Mouse (Mus musculus): Measurements from ENCODE around the gene Zfp710.

Gene Zfp710

DNA sequence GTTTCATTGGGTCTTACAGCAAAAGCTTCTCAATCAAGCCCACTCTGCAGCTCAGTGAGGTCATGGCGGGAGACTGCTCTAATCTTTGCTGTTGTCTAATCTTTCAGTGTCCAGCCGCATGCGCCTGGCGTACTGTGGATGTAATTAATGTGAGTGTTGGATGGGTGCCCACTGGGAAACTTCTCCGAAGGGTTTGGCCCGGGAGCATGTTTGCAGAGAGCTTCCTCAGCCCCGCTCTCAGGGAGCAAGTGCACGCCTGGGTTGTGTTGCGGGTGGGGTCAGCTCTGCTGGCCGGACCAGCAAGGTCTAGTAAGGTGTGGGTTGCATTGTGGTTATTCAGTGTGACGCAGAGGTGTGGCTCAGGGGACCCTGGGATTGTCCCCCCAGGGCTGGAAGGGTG is 27.6 kb downstream of the Zfp710 start:
- CTCF ChIA-PET = interaction anchor here (1.0 kb wide), 1 partner anchor 9 kb away, joined by 5 read pairs; no protein-coding TSS in a partner anchor

- CTCF ChIA-PET = interaction anchor here (0.7 kb wide), 1 partner anchor 502 kb away, joined by 21 read pairs; no protein-coding TSS in a partner anchor
Observed at GRCm38 (mm10) chr7:80053147-80053546, 28.5 kb downstream of the Zfp710 start.

DNA sequence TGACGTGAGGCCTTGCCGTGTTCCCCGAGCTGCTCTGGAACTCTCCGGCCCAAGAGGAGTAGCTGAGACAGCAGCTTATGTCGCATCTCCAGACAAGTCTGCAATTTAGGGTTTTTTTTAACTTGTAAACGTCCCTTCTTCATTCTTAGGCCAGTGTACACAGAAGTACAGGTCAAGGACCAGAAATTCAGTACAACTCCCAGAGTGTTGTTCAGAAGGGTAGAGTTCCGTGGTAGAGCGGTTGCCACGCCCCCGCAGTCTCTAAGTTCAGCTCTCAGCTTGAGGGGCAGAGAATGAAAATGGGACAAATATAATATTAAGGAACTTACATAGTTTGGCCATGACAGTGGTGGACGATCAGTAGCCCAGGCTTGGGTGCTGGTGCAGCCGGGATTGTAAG is 31.2 kb downstream of the Zfp710 start:
- CTCF ChIA-PET = no interaction called here

DNA sequence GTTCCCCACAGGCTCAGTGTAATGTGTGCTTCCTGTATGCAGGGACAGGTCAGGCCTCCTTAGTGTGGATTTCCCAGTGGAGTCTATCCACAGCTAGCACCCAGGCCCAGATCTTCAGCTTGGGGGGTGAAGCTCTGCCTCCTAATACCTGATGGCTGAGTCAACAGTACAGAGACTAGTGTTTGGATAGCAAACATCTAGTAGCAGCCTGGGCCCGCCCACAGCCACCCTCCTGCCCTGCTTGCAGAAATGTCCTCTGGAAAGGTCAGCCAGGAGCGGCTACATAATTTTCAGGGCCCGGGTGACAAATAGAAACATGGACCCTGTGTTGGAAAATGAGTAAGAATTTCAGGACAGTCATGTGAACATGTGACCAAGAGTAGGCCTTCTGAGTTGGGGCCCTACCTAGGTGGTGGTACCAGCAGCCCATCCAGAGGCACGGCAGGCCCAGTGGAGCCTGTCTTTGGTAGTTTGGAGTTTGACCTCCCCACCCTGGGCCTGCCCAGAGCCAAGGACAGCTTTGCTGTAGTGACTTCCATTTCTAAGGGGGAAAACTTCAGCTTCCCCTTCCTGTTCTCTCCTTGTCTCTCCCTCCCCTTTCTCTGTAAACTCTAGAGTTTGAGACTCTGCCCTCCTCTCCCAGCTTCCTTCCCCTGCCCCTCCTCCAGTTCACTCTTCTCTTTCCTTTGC is 32.5 kb downstream of the Zfp710 start:
- CTCF ChIA-PET = no interaction called here

- CTCF ChIA-PET = no interaction called here
Observed at GRCm38 (mm10) chr7:80057781-80058180, 33.2 kb downstream of the Zfp710 start.

DNA sequence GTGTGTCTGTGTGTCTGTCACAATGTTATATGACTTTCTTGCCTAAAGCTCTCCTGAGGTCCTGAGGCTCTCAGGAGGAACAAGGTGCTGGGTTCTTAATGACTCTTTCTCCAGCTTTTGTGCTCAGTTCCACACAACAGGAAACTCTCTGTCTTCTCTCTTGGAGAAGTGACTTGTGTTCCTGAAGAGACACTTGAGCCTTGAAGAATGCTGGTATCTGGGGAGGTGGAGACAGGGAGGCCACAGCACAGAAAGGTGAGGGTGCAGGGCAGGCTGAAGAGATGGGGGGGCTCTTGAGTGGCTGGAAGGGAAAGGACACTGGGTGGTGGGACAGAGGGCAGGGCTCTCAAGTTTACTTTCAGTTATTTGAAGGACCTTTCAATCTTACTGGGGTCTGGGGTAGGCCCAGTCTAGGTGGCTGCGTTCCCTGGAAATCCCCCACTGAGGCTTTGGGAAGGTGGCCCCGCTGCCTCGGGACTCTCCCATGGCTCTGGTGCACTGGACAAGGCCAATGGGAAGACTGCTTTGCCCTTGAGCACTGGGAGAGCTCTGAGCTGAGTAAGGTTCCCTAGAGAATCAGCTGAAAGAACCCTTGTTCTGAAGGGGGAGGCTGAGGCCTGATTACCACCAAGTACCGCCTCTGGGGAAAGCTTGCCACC is 33.9 kb downstream of the Zfp710 start:
- CTCF ChIA-PET = no interaction called here

GRCm38 (mm10) chr7:80059064-80059838 is 34.6 kb downstream of the Zfp710 start:
- CTCF ChIA-PET = interaction anchor here (0.6 kb wide), 2 partner anchors 19 to 214 kb away, joined by 4 read pairs; no protein-coding TSS in a partner anchor

DNA sequence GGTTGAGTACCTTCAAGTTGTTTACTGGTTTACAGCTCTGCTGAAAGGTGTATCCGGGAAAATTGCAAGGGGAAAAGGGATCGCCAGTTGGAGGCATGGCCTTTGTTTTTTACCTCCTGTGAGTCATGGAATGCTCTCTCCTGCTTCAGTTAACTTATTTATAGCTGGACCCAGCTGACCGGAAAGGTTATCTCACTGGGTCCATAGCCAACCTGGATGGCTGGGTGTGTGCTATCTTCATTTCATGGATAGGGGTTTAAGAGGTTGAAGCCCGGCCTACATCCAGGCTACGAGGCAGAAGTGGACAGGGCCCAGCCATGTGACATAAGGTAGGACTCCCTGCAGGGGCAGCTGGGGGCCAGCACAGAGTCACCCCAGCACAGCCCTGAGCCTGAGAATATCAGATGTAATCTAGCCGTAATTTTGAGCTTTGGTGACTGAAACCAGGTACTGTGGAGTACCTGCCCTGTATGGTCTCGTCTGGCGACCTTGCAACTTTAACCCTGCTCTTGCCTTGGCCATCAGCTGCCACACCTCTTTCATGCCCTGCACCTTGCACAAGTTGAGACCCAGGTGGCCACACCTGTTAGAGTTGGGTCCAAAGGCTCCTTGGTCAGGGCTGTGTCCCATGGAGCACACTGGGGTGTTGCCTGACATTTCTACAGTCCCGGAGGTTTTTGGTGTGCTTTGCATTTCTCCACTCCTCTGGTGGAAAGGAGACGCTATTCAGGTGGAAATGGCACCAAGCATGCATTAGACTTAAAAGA is 35.6 kb downstream of the Zfp710 start:
- CTCF ChIA-PET = interaction anchor here (0.6 kb wide), 1 partner anchor 262 kb away, joined by 3 read pairs; no protein-coding TSS in a partner anchor

DNA sequence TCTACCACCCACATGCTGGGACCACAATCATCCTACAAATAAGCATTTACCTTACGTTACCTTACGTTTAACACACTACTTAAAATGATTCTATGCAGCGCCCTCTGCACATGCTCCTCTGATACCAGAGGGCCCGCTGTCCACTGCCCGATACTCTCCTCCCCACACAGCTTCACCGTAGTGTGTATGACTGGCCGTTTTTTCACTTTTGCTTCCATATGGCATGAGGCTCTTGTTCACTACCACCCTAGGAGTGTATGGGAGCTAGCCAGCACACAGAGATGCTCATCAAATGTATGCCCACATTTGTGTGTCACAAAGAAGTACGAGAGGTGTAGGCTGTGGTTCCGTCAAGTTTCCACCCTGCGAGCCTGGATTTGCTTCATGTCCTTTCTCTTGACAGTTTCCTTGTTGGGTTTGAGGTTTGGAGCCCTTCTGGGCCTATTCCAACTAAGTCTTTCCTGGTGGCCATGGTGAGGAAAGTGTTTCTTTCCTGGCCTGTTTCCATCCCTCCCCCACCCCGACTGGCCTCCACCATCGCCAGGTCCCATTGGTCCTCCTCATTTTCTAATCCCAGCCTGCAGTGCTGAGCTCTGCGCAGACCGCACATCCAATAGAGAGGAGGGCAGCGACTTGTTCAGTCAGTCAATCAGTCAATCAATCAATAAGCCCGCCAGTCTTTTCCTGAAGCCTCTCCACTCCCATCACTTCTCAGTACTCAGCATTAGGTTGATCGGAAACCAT is 37.6 kb downstream of the Zfp710 start:
- CTCF ChIA-PET = no interaction called here

DNA sequence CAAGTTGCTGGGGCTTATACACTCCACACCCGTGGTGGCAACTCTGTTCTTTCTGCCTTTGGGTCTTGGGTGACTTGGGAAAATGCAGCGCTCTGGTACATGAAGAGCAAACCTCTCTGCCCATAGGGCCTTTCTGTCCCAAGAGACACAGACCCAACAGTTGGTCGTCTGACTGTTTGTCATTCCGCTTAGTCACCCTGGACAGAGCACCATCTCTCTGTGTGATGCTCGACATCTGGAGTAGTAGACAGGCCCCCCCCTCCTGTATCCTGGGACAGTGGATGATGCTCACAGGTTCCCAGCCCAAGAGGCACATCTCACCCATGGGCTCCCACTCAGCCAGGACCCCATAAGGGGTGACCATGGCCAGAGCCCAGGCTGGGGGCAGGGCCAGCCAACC is 38.6 kb downstream of the Zfp710 start:
- CTCF ChIA-PET = no interaction called here

DNA sequence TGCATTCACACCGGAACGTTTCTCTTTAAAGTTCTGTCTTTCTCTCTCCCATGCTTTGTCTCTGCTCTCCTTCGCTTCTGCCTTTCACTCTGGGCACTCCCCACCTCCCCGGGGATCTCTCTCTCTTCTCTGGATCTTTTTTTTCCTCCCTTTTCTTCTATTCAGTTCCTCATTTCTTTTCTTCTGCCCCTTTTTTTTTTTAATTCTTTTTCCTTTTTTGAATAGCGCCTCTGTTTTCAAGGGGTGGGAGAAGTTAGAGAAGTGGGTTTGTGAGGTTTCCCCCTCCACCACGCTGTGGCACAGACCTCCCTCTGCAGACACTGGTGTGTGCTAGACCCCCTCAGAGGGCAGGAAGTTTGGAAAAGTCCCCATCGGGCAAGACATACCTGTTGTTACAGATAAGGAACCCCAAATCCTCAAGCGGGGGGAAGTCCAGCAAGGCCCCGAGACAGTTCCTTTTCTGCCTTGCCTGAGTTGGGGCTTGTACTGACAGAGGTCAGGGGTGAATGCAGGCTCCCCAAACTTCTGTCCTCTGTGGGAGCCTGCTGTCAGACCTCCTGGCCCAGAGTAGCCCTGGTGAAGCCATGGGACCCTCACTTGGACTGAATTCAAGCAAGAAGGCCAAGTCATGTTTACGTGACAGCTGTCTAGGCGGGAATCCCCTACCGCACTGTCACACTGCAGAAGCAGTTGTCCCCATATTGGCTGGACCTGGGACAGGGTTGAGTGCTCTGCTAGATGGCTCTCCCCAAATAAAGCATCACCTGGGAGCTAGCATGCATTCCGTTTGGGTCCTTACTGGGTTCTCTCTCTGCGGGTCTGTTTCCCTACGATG is 39.5 kb downstream of the Zfp710 start:
- CTCF ChIA-PET = no interaction called here

GRCm38 (mm10) chr7:80065250-80065649 is 40.6 kb downstream of the Zfp710 start:
- CTCF ChIA-PET = no interaction called here

DNA sequence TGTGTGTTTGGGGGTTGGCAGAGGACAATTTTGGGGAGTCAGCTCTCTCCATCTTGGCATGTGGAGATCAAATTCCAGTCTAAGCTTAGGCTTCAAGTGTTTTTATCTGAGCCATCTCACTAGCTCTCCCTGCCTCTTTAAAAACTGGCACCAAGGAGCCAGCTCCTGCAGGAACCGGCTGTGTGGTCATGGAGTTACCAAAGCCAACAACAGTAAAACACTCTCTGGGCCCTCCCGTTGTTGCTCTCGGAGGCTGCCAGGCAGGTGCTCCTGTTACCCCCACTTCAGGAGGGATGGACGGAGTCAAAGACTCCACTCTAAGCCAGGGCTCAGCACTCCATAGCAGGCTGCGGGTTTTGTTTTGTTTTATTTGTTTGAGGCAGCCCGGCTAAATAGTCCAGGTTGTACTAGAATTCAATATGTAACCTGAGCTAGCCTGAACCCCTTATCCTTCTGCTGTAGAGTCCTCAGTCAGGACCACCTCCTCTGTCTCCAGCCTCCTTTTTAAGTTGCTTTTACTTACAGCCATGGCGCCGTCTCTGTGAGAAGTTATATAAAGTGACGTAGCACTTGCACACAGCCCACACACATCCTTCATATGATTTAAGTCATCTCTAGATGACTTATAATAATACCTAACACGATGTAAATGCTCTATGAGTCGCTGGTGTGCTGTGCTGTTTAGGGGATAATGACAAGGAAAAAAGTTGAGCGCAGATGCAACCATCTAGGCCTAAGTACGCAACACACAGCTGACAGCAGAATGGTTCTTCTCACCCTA is 42.3 kb downstream of the Zfp710 start:
- CTCF ChIA-PET = interaction anchor here (0.5 kb wide), 1 partner anchor 35 kb away, joined by 4 read pairs; no protein-coding TSS in a partner anchor

DNA sequence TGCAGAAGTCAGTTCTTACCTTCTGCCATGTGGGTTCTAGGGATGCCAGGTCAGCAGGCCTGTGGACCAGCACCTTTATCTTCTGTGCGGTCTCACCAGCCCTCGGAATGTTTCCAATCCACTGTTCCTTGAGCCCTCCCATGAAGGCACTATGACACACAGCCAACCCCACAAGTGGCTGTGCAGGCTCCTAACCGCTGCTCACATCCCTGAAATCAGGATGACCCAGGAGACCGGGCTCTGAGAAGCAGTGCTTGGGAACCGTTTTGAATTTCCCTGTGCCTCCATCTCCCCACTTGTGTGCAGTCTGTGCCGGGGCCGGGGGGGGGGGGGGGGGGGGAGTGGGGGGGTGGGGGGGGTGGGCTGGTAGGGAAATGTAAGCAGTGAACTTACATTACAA is 43.7 kb downstream of the Zfp710 start:
- CTCF ChIA-PET = no interaction called here

DNA sequence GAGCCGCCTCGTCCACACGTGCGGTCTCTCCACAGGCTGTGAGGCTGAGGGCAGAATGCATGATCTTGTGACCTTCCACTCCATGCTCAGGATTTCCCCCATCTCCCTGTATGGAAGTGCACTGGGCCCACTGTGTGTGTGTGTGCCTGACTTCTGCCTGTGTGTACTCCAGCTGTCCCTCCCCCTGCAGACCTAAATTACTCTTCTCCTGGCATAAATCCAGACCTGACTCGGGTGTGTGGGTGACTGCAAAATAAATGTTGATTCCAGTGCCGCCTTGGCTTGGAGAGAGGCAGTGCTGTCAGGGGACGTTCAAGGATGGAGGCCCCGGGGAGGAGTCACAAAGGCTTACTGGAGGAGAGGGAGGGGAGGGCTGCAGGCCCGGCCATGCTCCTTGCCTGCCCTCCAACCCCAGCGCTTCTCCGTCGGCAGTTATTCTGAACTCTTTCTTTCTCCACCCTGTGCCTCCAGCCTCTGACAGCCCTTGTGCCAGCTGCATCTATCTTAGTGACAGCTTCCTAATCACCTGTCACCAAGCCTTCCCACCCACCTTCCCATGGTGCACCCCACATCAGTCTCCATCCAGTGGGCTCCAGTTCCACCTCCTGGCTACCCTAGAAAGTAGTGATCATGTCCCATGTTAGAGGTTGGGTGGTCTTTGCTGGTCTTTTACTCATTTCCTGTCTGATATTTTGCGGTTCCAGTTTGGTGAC is 45.2 kb downstream of the Zfp710 start:
- CTCF ChIA-PET = interaction anchor here (0.6 to 0.8 kb wide), 2 partner anchors 36 to 80 kb away, joined by 4 to 6 read pairs; no protein-coding TSS in a partner anchor

GRCm38 (mm10) chr7:80071209-80071608 is 46.6 kb downstream of the Zfp710 start:
- CTCF ChIA-PET = no interaction called here

DNA sequence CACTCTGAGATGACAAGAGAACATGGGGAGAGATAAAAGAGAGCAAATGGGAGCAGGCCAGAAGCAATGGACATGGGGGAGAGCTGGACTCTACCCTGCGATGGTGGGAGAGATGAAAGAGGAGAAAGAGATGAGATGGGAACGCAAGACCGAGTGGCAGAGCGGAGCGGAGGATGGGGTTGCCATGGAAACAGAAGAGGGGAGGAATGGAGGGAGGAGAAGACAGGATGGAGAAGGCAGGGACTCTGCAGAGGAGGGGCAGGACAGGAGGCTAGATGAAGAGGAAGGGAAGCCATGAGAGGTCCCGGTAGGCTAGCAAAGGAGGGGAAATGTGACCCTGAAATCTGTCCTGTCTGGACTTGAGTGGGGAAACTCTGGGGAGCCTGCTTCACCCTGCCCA is 47.7 kb downstream of the Zfp710 start:
- CTCF ChIA-PET = no interaction called here

DNA sequence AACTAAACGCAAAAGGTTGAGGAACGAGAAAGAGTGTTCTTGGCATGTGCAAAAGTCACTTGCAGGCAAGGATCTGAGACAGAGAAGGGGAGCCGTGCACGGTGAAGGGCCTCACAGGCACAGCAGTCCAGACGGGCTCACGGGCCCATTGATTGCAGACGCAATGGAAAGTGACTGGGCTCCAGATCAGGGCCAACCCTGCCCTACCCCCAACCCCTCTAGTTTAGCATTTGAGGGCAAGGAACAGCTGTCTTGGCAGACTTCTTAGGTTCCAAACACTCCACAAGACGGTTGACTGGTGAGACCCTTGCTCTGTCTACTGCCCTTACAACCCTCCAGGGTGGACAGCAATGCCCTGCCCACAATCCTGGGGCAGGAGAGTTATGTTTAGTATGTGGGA is 48.9 kb downstream of the Zfp710 start:
- CTCF ChIA-PET = interaction anchor here (0.6 to 0.7 kb wide), 3 partner anchors 32 to 82 kb away, joined by 3 to 5 read pairs (median 3); no protein-coding TSS in a partner anchor
